Mouse (Mus musculus): ENCODE data around the gene Kiss1.

GRCm38 (mm10) chr1:133347226-133347625 lies 25.6 kb downstream of the Kiss1 start:
- TF ChIP-seq CTCF (IDR thresholded peaks at IDR 0.05; ENCODE audit: control insufficient read depth, insufficient read depth, insufficient read length) (no peak), USF1 (IDR thresholded peaks at IDR 0.05; ENCODE audit: low read depth) (no peak), MAX (IDR thresholded peaks at IDR 0.05) (no peak), MYOG (IDR thresholded peaks at IDR 0.05; ENCODE audit: control insufficient read depth, extremely low read depth, insufficient read length) (no peak)

Data from C2C12 (cell line).